ENCODE assay signal across 9 mouse cellular contexts in the genomic region with DNA sequence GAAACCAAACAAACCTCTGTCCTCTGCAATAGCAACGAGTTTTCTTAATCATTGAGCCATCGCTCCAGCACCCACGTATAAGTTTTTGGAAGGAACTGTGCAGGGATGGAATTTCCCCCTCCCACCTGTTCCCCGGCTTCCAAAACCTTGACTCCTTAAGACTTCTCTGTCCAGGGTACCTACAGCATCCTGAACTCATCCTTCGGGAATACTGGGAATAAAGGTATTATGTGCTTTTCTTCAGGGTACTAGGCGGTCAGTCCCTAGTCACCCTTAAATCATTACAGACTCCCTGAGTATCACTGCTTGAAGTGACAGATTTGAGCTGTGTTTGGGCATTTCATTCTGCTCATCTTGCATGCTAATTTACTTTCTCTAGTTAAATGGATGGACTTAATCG. TPM values are rescaled to one million over a fixed set of nuclear protein-coding genes. Genes with fewer than 3 reads are reported as not detected.
DNase-seq lines count a peak whose midpoint lies in the region; ATAC-seq lines count a peak whose summit lies in the region.
"Had no signal": no experiment of that assay in that cellular context is flagged by ENCODE, and none has a peak within 500 bp of the region (broad histone marks: within the 10 kb centered on the region; RNA-seq: fewer than 3 reads in every experiment).

No protein-coding gene starts in this region.

- no peak overlapping the region for H3K4me3 ChIP-seq in kidney, embryonic 16.5 days (ENCODE audit: low read length)
- H3K4me3 ChIP-seq in forebrain, embryonic 11.5 days (ENCODE audit: low read depth, low read length): no peak overlapping the region
- H3K4me3 ChIP-seq in hindbrain, embryonic 15.5 days: peak overlapping the region; percentile 56
- H3K4me3 ChIP-seq in midbrain, embryonic 16.5 days (ENCODE audit: low read depth, low read length): peak overlapping the region; percentile 44

- ATAC-seq in kidney, embryonic 16.5 days (ENCODE audit: low FRiP score, low TSS enrichment): no peak
- no peak for ATAC-seq in forebrain, embryonic 11.5 days (replicated peaks; ENCODE audit: low FRiP score)
- ATAC-seq in hindbrain, embryonic 15.5 days (ENCODE audit: low FRiP score, low read depth): no peak
- ATAC-seq in midbrain, embryonic 16.5 days: peak; percentile 22; the same call in 1 of the 2 replicates

- H3K36me3 ChIP-seq in kidney, embryonic 16.5 days (ENCODE audit: insufficient read depth, low read length): no peaks in the 10 kb centered on the region
- no peaks in the 10 kb centered on the region for H3K36me3 ChIP-seq in forebrain, embryonic 11.5 days (ENCODE audit: control insufficient read depth, insufficient read depth, low read length)
- H3K36me3 ChIP-seq in hindbrain, embryonic 15.5 days: no peaks in the 10 kb centered on the region
- H3K36me3 ChIP-seq in midbrain, embryonic 16.5 days (ENCODE audit: control insufficient read depth, insufficient read depth, low read length): no peaks in the 10 kb centered on the region

- no peak overlapping the region for H3K27ac ChIP-seq in kidney, embryonic 16.5 days (ENCODE audit: low read length)
- H3K27ac ChIP-seq in forebrain, embryonic 11.5 days (ENCODE audit: low read depth, low read length): peak overlapping the region; percentile 78; the same call in 1 of the 2 replicates
- peak overlapping the region; percentile 82 for H3K27ac ChIP-seq in hindbrain, embryonic 15.5 days (replicated peaks)
- peak overlapping the region; percentile 82 for H3K27ac ChIP-seq in midbrain, embryonic 16.5 days (ENCODE audit: low read length)

- no peak for DNase-seq in kidney, postnatal 14 days
- DNase-seq in forebrain, embryonic 11.5 days (ENCODE audit: low spot score): no peak
- no peak for DNase-seq in ovary, postnatal 36 days (ENCODE audit: low spot score)
- DNase-seq in cerebellum, adult 9-11 months: no peak
- no peak for DNase-seq in frontal cortex, postnatal 36 days (ENCODE audit: low spot score in 2 of 2)
- DNase-seq: kidney, adult 11 months had no signal

- no peaks in the 10 kb centered on the region for H3K27me3 ChIP-seq in kidney, embryonic 16.5 days (ENCODE audit: insufficient read depth, low read length)
- no peaks in the 10 kb centered on the region for H3K27me3 ChIP-seq in forebrain, embryonic 11.5 days (ENCODE audit: control insufficient read depth, insufficient read depth, low read length)
- H3K27me3 ChIP-seq in hindbrain, embryonic 15.5 days: no peaks in the 10 kb centered on the region
- no peaks in the 10 kb centered on the region for H3K27me3 ChIP-seq in midbrain, embryonic 16.5 days (ENCODE audit: control insufficient read depth, insufficient read depth, low read depth, low read length)

- H3K9me3 ChIP-seq in kidney, embryonic 16.5 days (ENCODE audit: low read length): no peaks in the 10 kb centered on the region
- no peaks in the 10 kb centered on the region for H3K9me3 ChIP-seq in forebrain, embryonic 11.5 days (ENCODE audit: control insufficient read depth, low read length)
- H3K9me3 ChIP-seq in hindbrain, embryonic 15.5 days: no peaks in the 10 kb centered on the region
- no peaks in the 10 kb centered on the region for H3K9me3 ChIP-seq in midbrain, embryonic 16.5 days (replicated peaks; ENCODE audit: control insufficient read depth, low read length, poor library complexity, severe bottlenecking)

- WGBS in kidney, embryonic 16.5 days: 41% methylated on average over 7 of the region's 7 CpGs
- 33% methylated on average over 7 of the region's 7 CpGs for WGBS in forebrain, embryonic 11.5 days
- WGBS in hindbrain, embryonic 15.5 days: 31% methylated on average over 7 of the region's 7 CpGs
- 27% methylated on average over 7 of the region's 7 CpGs for WGBS in midbrain, embryonic 16.5 days

- H3K4me2 ChIP-seq in kidney, embryonic 16.5 days (replicated peaks; ENCODE audit: low read depth, low read length): peak overlapping the region; percentile 92
- H3K4me2 ChIP-seq in forebrain, embryonic 11.5 days (ENCODE audit: low read depth, low read length, severe bottlenecking): peak overlapping the region; percentile 61; the same call in 1 of the 2 replicates
- H3K4me2 ChIP-seq in hindbrain, embryonic 15.5 days: peak overlapping the region; percentile 95
- peak overlapping the region; percentile 65 for H3K4me2 ChIP-seq in midbrain, embryonic 16.5 days (ENCODE audit: low read length)

- H3K9ac ChIP-seq in kidney, embryonic 16.5 days (replicated peaks; ENCODE audit: low read length): no peak overlapping the region
- H3K9ac ChIP-seq in forebrain, embryonic 11.5 days (ENCODE audit: low read length): no peak overlapping the region; the same call in 1 of the 2 replicates
- H3K9ac ChIP-seq in hindbrain, embryonic 15.5 days: peak overlapping the region; percentile 64
- H3K9ac ChIP-seq in midbrain, embryonic 16.5 days (ENCODE audit: low read depth, low read length): peak overlapping the region; percentile 70; the same call in 1 of the 2 replicates

- H3K4me1 ChIP-seq in kidney, embryonic 16.5 days (ENCODE audit: insufficient read depth, low read length): no peaks in the 10 kb centered on the region
- 0 out of 2 replicates have a peak, but pooled peaks cover 7% of the 10 kb centered on the region for H3K4me1 ChIP-seq in forebrain, embryonic 11.5 days (replicated peaks; ENCODE audit: control insufficient read depth, insufficient read depth, low read length)
- H3K4me1 ChIP-seq in hindbrain, embryonic 15.5 days (replicated peaks): peaks cover 18% of the 10 kb centered on the region
- peaks cover 8% of the 10 kb centered on the region for H3K4me1 ChIP-seq in midbrain, embryonic 16.5 days (ENCODE audit: control insufficient read depth, insufficient read depth, low read length)

RNA-seq across cellular contexts. Expression of a gene that starts 16.0 kb away (rescaled TPM):
- 5.7 and 5.8 TPM in 2 replicates for polyA plus RNA-seq in kidney, embryonic 16.5 days (2015; fragmentation: Nextera tagmentation; extraction: Ambion mirVana)
- 28.6 and 29.3 TPM in 2 replicates for polyA plus RNA-seq in forebrain, embryonic 11.5 days (2014; fragmentation: Nextera tagmentation; extraction: Ambion mirVana)
- polyA plus RNA-seq in hindbrain, embryonic 15.5 days (2015; fragmentation: Nextera tagmentation; extraction: Ambion mirVana): 57.8 and 62.4 TPM in 2 replicates
- polyA plus RNA-seq in midbrain, embryonic 16.5 days (2015; fragmentation: Nextera tagmentation; extraction: Ambion mirVana): 38.9 and 44.4 TPM in 2 replicates

RNA-seq across cellular contexts. Expression of a gene that starts 22.5 kb away (rescaled TPM):
- polyA plus RNA-seq in kidney, embryonic 16.5 days (2015; fragmentation: Nextera tagmentation; extraction: Ambion mirVana): 10.4 and 11.1 TPM in 2 replicates
- polyA plus RNA-seq in forebrain, embryonic 11.5 days (2014; fragmentation: Nextera tagmentation; extraction: Ambion mirVana): 23.3 and 23.8 TPM in 2 replicates
- 9.0 and 9.8 TPM in 2 replicates for polyA plus RNA-seq in hindbrain, embryonic 15.5 days (2015; fragmentation: Nextera tagmentation; extraction: Ambion mirVana)
- polyA plus RNA-seq in midbrain, embryonic 16.5 days (2015; fragmentation: Nextera tagmentation; extraction: Ambion mirVana): 8.8 and 10.5 TPM in 2 replicates

Comparison
In these comparisons a context has a peak if more than half of its experiments do, and no peak if none do; other contexts are left out.
1. H3K4me3 ChIP-seq: peak in hindbrain, embryonic 15.5 days (single experiment) and midbrain, embryonic 16.5 days (single experiment); none in kidney, embryonic 16.5 days (single experiment) and forebrain, embryonic 11.5 days (single experiment).
2. H3K9ac ChIP-seq: peak in hindbrain, embryonic 15.5 days (single experiment) and midbrain, embryonic 16.5 days (single experiment); none in kidney, embryonic 16.5 days (single experiment) and forebrain, embryonic 11.5 days (single experiment).
3. Peak in every context shown above with its lines, with median percentiles within 50 percentile points of each other: H3K4me2 ChIP-seq.